Mouse (Mus musculus) limb, embryonic 14.5 days (tissue): ENCODE results near the gene Fam198b. TPM values are rescaled to one million over a fixed set of nuclear protein-coding genes. Genes with fewer than 3 reads are reported as not detected.

ENCODE experiments used
- ATAC-seq: fragments of 200-750 bp; cut with Nextera tagmentation; 2 replicates; pipeline ENCODE4 v1.8.0; 2017; ENCODE audit warnings: low read depth, moderate number of reproducible peaks, moderate TSS enrichment; ENCODE audit not compliant: low FRiP score
- DNase-seq: peaks from one replicate; pipeline ENCODE4 v3.0.0-alpha.2; 2015; ENCODE audit warnings: low spot score
- H3K27ac ChIP-seq: fragments of 300-500 bp; sonication (generic); replicated peaks from 2 replicates; pipeline ENCODE4 v1.5.1; 2014; ENCODE audit warnings: low read depth, mild to moderate bottlenecking, low read length, moderate library complexity, mixed read lengths
- H3K27me3 ChIP-seq: fragments of 300-500 bp; sonication (generic); 2 replicates; pipeline ENCODE4 v1.6.1; 2014; ENCODE audit warnings: low read length, mixed read lengths; ENCODE audit not compliant: control insufficient read depth, insufficient read depth
- H3K36me3 ChIP-seq: fragments of 300-500 bp; sonication (generic); 2 replicates; pipeline ENCODE4 v1.6.1; 2014; ENCODE audit warnings: mild to moderate bottlenecking, low read length, moderate library complexity, mixed read lengths; ENCODE audit not compliant: control insufficient read depth, insufficient read depth
- H3K4me1 ChIP-seq: fragments of 300-500 bp; sonication (generic); 2 replicates; pipeline ENCODE4 v1.6.1; 2014; ENCODE audit warnings: antibody characterized with exemption, low read length, mixed read lengths; ENCODE audit not compliant: control insufficient read depth, insufficient read depth
- H3K4me2 ChIP-seq: fragments of 300-500 bp; sonication (generic); replicated peaks from 2 replicates; pipeline ENCODE4 v1.6.1; 2014; ENCODE audit warnings: low read depth, mild to moderate bottlenecking, low read length, moderate library complexity; ENCODE audit not compliant: severe bottlenecking
- H3K4me3 ChIP-seq: fragments of 300-500 bp; sonication (generic); replicated peaks from 2 replicates; pipeline ENCODE4 v1.5.1; 2014; ENCODE audit warnings: low read length
- H3K9ac ChIP-seq: fragments of 300-500 bp; sonication (generic); 2 replicates; pipeline ENCODE4 v1.6.1; 2014; ENCODE audit warnings: mild to moderate bottlenecking, low read depth, low read length, moderate library complexity; ENCODE audit not compliant: severe bottlenecking
- H3K9me3 ChIP-seq: fragments of 300-500 bp; sonication (generic); 2 replicates; pipeline ENCODE4 v1.6.1; 2016; ENCODE audit warnings: low read length; ENCODE audit not compliant: control insufficient read depth
- POLR2A ChIP-seq: fragments of 200-500 bp; IDR thresholded peaks from 2 replicates; pipeline ENCODE4 v1.8.0; 2012; ENCODE audit warnings: inconsistent platforms, mild to moderate bottlenecking, moderate library complexity, borderline replicate concordance; ENCODE audit not compliant: insufficient read depth, insufficient read length; ENCODE audit errors: extremely low read depth
- WGBS: fragments of 180-500 bp; shearing (Covaris S2); extraction: QIAGEN DNeasy Blood & Tissue Kit; methylation state at CpG from one replicate; pipeline ENCODE4 v1.1.7; 2014; 5-methylcytosine and 5-hydroxymethylcytosine counted together
- polyA plus RNA-seq, 2 experiments: library from polyadenylated mRNA; depleted of rRNA in 1 of 2; stranded (reverse) in 1 of 2; unstranded in 1 of 2; fragments of >200 nt; fragmentation: Nextera tagmentation in 1 of 2; extraction: Ambion mirVana in 1 of 2; gene quantifications; 2 replicates each; pipeline versions ENCODE4 v1.2.1 to v1.2.3; 2012 to 2014

Fam198b gene
- polyA plus RNA-seq, 2 experiments: 8.1 to 9.5 TPM

- Histone ChIP-seq H3K4me2 (no peak overlapping the region), H3K27ac (no peak overlapping the region), H3K9ac (no peak overlapping the region), H3K4me1 (no peaks in the 10 kb centered on the region), H3K27me3 (no peaks in the 10 kb centered on the region), H3K4me3 (no peak overlapping the region), H3K36me3 (no peaks in the 10 kb centered on the region), H3K9me3 (no peaks in the 10 kb centered on the region)
- ATAC-seq (no peak), DNase-seq (no peak)
- TF ChIP-seq POLR2A: no peak
These were observed 34.4 kb downstream of the Fam198b start for GRCm38 (mm10) chr3:79918761-79919160.

- Histone ChIP-seq H3K9me3 (no peaks in the 10 kb centered on the region), H3K4me1 (no peaks in the 10 kb centered on the region), H3K27me3 (no peaks in the 10 kb centered on the region), H3K4me2 (no peak overlapping the region), H3K27ac (no peak overlapping the region), H3K9ac (no peak overlapping the region), H3K4me3 (no peak overlapping the region), H3K36me3 (no peaks in the 10 kb centered on the region)
- DNase-seq (no peak), ATAC-seq (no peak)
- WGBS: 74% methylated on average over 5 of the region's 5 CpGs
- TF ChIP-seq POLR2A: no peak
These were observed 41.8 kb downstream of the Fam198b start for GRCm38 (mm10) chr3:79925950-79926697.

- ATAC-seq (no peak), DNase-seq (no peak)
- Histone ChIP-seq H3K9me3 (no peaks in the 10 kb centered on the region), H3K4me1 (no peaks in the 10 kb centered on the region; the same call in 1 of the 2 replicates), H3K4me2 (no peak overlapping the region), H3K36me3 (no peaks in the 10 kb centered on the region), H3K27me3 (no peaks in the 10 kb centered on the region), H3K9ac (no peak overlapping the region), H3K4me3 (no peak overlapping the region), H3K27ac (no peak overlapping the region)
- 76% methylated on average over 4 of the region's 4 CpGs for WGBS
- TF ChIP-seq POLR2A: no peak
These were observed 42.7 kb downstream of the Fam198b start for GRCm38 (mm10) chr3:79927050-79927449.

- no peaks in the 10 kb centered on the region; the same call in 1 of the 2 replicates for H3K4me1 ChIP-seq
- H3K9me3 ChIP-seq: no peaks in the 10 kb centered on the region
- TF ChIP-seq POLR2A: no peak
- no peaks in the 10 kb centered on the region for H3K36me3 ChIP-seq
- 84% methylated on average over 5 of the region's 5 CpGs for WGBS
- no peaks in the 10 kb centered on the region for H3K27me3 ChIP-seq
- ATAC-seq (no peak), DNase-seq (no peak)
- no peak overlapping the region for H3K4me2 ChIP-seq
- no peak overlapping the region for H3K9ac ChIP-seq
- H3K27ac ChIP-seq: no peak overlapping the region
- no peak overlapping the region for H3K4me3 ChIP-seq
These were observed 44.1 kb downstream of the Fam198b start for GRCm38 (mm10) chr3:79928409-79928808.

DNA sequence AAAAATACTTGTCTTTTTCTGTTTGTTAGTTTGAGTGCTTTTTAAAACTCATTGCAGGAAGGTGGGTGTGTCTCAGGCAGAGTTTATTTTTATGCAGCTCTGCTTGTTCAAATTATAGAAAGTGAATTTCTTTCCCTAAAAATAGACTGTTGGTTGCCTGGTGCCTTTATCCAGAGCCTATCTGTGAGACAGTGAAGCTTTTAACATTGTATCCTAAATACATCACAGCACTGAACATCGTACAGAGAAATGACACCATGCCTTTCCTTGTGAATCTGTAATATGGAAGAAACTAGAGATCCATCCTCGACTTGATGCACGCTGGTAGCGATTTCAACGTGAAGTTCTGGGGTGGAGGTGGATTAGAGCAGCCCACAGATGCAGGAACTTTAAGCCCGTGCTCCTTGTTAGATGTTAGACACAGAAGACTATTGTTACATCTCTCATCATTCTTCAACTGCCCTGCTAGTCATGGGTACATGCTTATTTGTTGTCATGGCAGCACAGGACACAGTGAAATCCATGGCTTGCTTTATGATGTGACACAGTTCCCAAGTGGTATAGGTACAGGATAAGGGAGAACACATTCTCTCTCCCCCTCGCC lies 45.9 kb downstream of the Fam198b start:
- H3K4me1 ChIP-seq: no peaks in the 10 kb centered on the region; the same call in 1 of the 2 replicates
- DNase-seq (no peak), ATAC-seq (no peak)
- no peak overlapping the region for H3K9ac ChIP-seq
- H3K27ac ChIP-seq: no peak overlapping the region
- H3K4me3 ChIP-seq: no peak overlapping the region
- no peaks in the 10 kb centered on the region for H3K36me3 ChIP-seq
- H3K27me3 ChIP-seq: no peaks in the 10 kb centered on the region
- no peaks in the 10 kb centered on the region for H3K9me3 ChIP-seq
- no peak for TF ChIP-seq POLR2A
- 56% methylated on average over 6 of the region's 7 CpGs for WGBS
- no peak overlapping the region for H3K4me2 ChIP-seq

DNA sequence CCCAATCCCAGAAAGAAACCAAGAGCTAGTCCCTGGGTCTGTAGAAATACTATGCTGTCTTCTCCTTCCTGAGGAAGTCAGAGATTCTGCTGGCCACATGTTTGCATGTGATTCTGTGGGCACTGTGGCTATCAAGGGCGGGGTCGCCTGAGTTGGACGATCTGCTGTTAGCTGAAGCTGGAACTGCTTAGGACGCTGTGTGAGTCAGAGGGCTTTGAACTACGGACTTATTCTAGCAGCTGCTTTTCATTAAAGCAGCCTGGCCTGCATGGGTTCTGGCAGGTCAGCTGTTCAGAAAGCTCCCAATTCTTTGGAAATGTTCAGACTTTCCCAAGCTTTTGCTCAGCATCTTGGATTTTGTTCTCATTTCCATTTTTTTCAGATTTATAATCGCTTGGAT lies 51.9 kb downstream of the Fam198b start:
- H3K36me3 ChIP-seq: no peaks in the 10 kb centered on the region
- ATAC-seq (peak; percentile 68; the same call in 1 of the 2 replicates), DNase-seq (peak; percentile 76)
- no peak overlapping the region for H3K4me3 ChIP-seq
- H3K9me3 ChIP-seq: no peaks in the 10 kb centered on the region
- no peak overlapping the region for H3K27ac ChIP-seq
- H3K9ac ChIP-seq: no peak overlapping the region
- no peak overlapping the region for H3K4me2 ChIP-seq
- no peak for TF ChIP-seq POLR2A
- H3K27me3 ChIP-seq: no peaks in the 10 kb centered on the region
- 25% methylated on average over 6 of the region's 6 CpGs for WGBS
- H3K4me1 ChIP-seq: peaks cover 5% of the 10 kb centered on the region; the same call in 1 of the 2 replicates
